Mouse (Mus musculus) naive thymus-derived CD4-positive, alpha-beta T cell, adult 2 months (primary cell): ENCODE measurements around the gene Methig1.
"Not testable (repeated sequence)": the region's sequence is repeated elsewhere in the genome, so short reads cannot be mapped to it uniquely, and the experiment has no call there.

ENCODE experiments used
- DNase-seq: peaks from one replicate; pipeline ENCODE4 v3.0.0-alpha.2; 2011; ENCODE audit warnings: low read depth

Gene Methig1

GRCm38 (mm10) chr15:100400592-100401250 lies 47.8 kb downstream of the Methig1 start:
- DNase-seq: no peak

- no peak for DNase-seq
Measured at GRCm38 (mm10) chr15:100401811-100402210, 48.9 kb downstream of the Methig1 start.

GRCm38 (mm10) chr15:100402347-100402746 lies 49.4 kb downstream of the Methig1 start:
- DNase-seq: no peak

GRCm38 (mm10) chr15:100402798-100403197 lies 49.8 kb downstream of the Methig1 start:
- no peak for DNase-seq

GRCm38 (mm10) chr15:100403318-100404000 lies 50.5 kb downstream of the Methig1 start:
- DNase-seq: no peak

- DNase-seq: no peak
Measured at GRCm38 (mm10) chr15:100406088-100406487, 53.1 kb downstream of the Methig1 start.

GRCm38 (mm10) chr15:100410918-100411672 lies 58.1 kb downstream of the Methig1 start:
- DNase-seq: peak; percentile 22

GRCm38 (mm10) chr15:100411731-100412130 lies 58.8 kb downstream of the Methig1 start:
- DNase-seq: no peak

- DNase-seq: no peak
Measured at GRCm38 (mm10) chr15:100413306-100413705, 60.4 kb downstream of the Methig1 start.

- DNase-seq: peak; percentile 48
Measured at GRCm38 (mm10) chr15:100414011-100414410, 61.1 kb downstream of the Methig1 start.

GRCm38 (mm10) chr15:100414942-100415341 lies 62.0 kb downstream of the Methig1 start:
- DNase-seq: no peak

- no peak for DNase-seq
Measured at GRCm38 (mm10) chr15:100415684-100416083, 62.7 kb downstream of the Methig1 start.

GRCm38 (mm10) chr15:100417854-100418450 lies 65.0 kb downstream of the Methig1 start:
- no peak for DNase-seq

- DNase-seq: peak; percentile 60
Measured at GRCm38 (mm10) chr15:100419311-100419710, 66.4 kb downstream of the Methig1 start.

GRCm38 (mm10) chr15:100419901-100420745 lies 67.2 kb downstream of the Methig1 start:
- peak; percentile 46 for DNase-seq

GRCm38 (mm10) chr15:100421059-100421757 lies 68.3 kb downstream of the Methig1 start:
- peak; percentile 41 for DNase-seq

GRCm38 (mm10) chr15:100421758-100422197 lies 68.8 kb downstream of the Methig1 start, which contains the start of gene Gm5475:
Gene Gm5475, plus strand, starts transcription at chr15:100422147.
- DNase-seq: not testable (repeated sequence)

- DNase-seq: peak; percentile 52
Measured at GRCm38 (mm10) chr15:100422476-100422875, 69.5 kb downstream of the Methig1 start.

- peak; percentile 92 for DNase-seq
Measured at GRCm38 (mm10) chr15:100422899-100423860, 70.2 kb downstream of the Methig1 start.
